Mouse (Mus musculus) sigmoid colon, adult 10 weeks (tissue): ENCODE measurements around the gene Cog2. TPM values are rescaled to one million over a fixed set of nuclear protein-coding genes. Genes with fewer than 3 reads are reported as not detected.

Source experiments
- polyA plus RNA-seq: library from polyadenylated mRNA; stranded (reverse); fragments of 350-450 nt; fragmentation: Illumina TruSeq; extraction: RNeasy Lipid Tissue Mini Kit (QIAGEN cat#74804); gene quantifications from one replicate; pipeline ENCODE4 v1.2.3, GENCODE M21; 2014; ENCODE audit warnings: low read depth, low replicate concordance

Cog2 gene
- polyA plus RNA-seq = 27.0 TPM

DNA sequence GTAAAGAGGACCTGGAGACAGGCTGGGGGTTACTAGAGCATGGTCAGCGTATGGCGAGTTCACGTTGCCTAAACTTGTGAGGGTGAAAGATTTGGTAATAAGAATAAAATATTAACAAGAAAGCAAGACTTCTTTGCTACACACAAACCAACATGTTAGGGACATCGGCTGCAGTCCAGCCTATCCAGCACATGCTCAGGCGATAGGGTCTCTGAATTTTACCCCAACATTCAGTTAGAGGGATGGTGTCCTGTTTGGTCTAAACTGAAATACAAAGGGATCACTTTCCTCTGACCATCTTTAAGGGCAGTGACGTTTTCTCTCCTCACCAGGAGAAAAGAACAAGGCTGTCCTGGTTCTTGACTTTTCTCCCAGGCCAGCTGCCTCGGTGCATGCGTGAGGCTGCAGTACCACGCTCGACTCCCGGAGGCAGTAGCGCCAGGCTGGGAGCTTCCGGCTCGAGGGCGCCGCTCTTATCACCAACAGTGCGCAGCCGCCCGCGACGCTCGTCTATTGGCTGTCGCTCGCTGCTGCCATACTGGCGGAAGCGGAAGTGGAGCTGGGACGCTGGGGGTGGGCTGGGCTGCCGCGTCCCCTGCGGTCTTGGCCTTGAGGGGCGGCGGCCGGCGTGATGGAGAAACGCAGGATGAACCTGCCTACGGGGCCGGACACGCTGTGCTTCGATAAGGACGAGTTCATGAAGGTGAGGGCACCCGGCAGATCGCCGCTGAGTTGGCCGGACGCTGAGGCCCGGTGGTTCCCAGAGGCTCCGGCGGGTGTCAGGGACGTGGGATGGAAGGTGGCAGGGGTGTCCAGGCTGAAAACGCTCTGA, at the start of gene Cog2:
Cog2 (plus strand) TSS at position 519 of the 832 bp plus-strand sequence.

DNA sequence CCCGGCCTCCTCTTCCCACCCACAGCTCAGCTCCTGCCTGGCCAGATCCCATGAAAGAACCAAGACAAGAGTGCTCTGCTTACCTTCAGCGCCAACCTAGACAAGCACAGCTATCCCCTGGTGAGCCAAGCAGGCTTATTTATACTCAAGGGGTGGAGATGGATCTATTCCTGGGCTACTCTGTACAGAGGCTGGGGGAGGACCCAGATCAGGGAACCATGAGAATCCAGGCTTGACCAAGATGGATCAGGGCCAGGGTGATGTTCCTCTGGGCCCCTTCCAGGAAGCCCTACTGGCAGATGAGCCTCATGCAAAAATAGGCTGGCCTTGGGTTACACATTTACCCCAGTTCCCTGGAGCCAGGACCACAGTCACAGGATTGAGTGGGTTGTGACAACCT, 49.0 kb downstream of the Cog2 start, which contains the start of gene Agt:
Agt (minus strand) TSS at position 114 of the 400 bp plus-strand sequence.

DNA sequence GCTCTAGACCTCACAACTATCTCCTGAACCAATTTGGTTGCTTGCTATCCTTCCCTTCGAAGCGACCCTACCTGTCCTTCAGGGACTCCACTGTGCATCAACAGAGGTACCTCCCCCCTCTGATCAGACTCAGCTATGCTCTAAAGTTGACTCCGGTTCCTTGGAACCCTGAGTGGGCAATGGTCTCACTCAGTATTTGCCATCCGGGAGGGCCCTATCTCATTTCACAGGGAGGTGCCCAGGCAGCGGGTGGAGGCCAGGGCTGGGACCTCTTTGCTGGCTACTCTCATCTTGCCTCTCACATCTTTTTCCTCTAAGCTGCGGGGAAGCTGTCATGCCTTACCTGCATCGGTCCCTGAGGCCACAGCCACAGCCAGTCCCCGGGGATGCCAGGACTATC, 55.2 kb downstream of the Cog2 start, which contains the start of gene Capn9:
Capn9 (plus strand) TSS at position 301 of the 400 bp plus-strand sequence.

Other genes starting within 250 kb of the Cog2 start
- gene Pgbd5, start 81.1 kb upstream of the Cog2 start, polyA plus RNA-seq = 0.69 TPM
- gene Agt, start 48.9 kb downstream of the Cog2 start, polyA plus RNA-seq = 2.0 TPM
- gene Capn9, start 55.3 kb downstream of the Cog2 start, polyA plus RNA-seq = 3.0 TPM
- gene 2310022B05Rik, start 142.6 kb downstream of the Cog2 start, polyA plus RNA-seq = 9.8 TPM
- 36.5 TPM for gene Ttc13, start 201.2 kb downstream of the Cog2 start, polyA plus RNA-seq
- gene Arv1, start 201.4 kb downstream of the Cog2 start, polyA plus RNA-seq = 2.8 TPM
- gene Fam89a, start 231.1 kb downstream of the Cog2 start, polyA plus RNA-seq = 0.57 TPM